Mouse (Mus musculus) midbrain, embryonic 10.5 days (tissue): ENCODE measurements at regions not wholly inside any gene's neighbourhood (a gene's known extent, or its start where the extent isn't known, plus 50 kb on each side); places are given as distances from the start of the nearest gene placed in this dataset.

Source experiments
- DNase-seq: peaks from one replicate; pipeline ENCODE4 v3.0.0-alpha.2; 2017; ENCODE audit warnings: low spot score
- H3K27ac ChIP-seq: fragments of 300-500 bp; sonication (generic); replicated peaks from 2 replicates; pipeline ENCODE4 v1.5.1; 2016; ENCODE audit warnings: mild to moderate bottlenecking
- H3K27me3 ChIP-seq: fragments of 300-500 bp; sonication (generic); 2 replicates; pipeline ENCODE4 v1.6.1; 2016; ENCODE audit warnings: low read depth, mild to moderate bottlenecking; ENCODE audit not compliant: poor library complexity, severe bottlenecking
- H3K36me3 ChIP-seq: fragments of 300-500 bp; sonication (generic); 2 replicates; pipeline ENCODE4 v1.6.1; 2016; ENCODE audit warnings: mild to moderate bottlenecking, moderate library complexity
- H3K4me1 ChIP-seq: fragments of 300-500 bp; sonication (generic); 2 replicates; pipeline ENCODE4 v1.6.1; 2016
- H3K4me3 ChIP-seq: fragments of 300-500 bp; sonication (generic); 2 replicates; pipeline ENCODE4 v1.5.1; 2016; ENCODE audit warnings: mild to moderate bottlenecking, moderate library complexity
- H3K9me3 ChIP-seq: fragments of 300-500 bp; sonication (generic); replicated peaks from 2 replicates; pipeline ENCODE4 v1.6.1; 2016; ENCODE audit warnings: mild to moderate bottlenecking
- WGBS: fragments of 180-500 bp; shearing (Covaris S2); methylation state at CpG from one replicate; pipeline ENCODE4 v1.1.7; 2016; 5-methylcytosine and 5-hydroxymethylcytosine counted together

DNA sequence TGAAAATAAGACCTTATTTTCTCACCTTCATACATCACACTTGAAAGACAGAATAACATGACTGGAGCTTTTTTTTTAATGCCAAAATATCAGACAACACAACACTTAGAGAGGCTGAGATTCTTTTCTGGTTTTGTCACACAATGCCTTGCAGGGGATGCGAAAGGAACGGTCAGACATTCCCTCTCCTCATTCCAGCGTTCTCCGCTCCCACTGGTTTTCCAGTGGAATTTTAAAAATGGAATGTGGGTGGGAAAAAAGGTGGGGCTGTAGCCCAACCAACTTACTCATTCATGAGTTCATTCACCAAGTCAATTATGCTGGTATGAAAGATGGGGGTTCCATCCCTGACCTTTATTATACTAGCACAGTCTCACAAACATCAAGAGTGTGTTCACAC, 169.6 kb upstream of the Erbb4 start:
- no peak for DNase-seq
- no peaks in the 10 kb centered on the region for H3K4me1 ChIP-seq

DNA sequence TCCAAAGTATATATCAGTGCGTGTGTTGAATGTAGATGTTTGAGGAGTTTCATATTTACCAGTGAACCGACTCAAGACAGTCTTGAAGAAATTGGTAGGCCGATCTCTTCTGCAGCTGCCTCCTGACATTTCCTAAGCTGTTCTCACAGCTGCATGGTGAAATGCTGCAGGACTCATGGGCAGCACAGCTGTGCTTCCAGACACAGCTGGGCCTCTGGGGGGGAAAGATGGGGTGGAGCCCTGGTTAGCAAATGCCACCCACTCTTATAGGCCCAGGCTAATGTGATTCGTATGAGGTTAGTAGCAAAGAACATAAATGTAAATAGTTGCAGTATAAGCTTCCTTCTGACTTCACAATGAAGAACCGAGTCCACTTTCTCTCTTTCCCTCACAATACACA, 139.8 kb upstream of the Erbb4 start:
- Histone ChIP-seq H3K27me3 (no peaks in the 10 kb centered on the region), H3K4me1 (peaks cover 8% of the 10 kb centered on the region), H3K36me3 (no peaks in the 10 kb centered on the region), H3K27ac (peak overlapping the region; percentile 28; the same call in 1 of the 2 replicates), H3K4me3 (no peak overlapping the region), H3K9me3 (no peaks in the 10 kb centered on the region)
- 70% methylated on average over 5 of the region's 5 CpGs for WGBS
- DNase-seq = peak; percentile 16

More for the DNA sequence above, 169.6 kb upstream of the Erbb4 start:
- H3K27ac ChIP-seq = no peak overlapping the region
- H3K27me3 ChIP-seq = no peaks in the 10 kb centered on the region
- WGBS = 81% methylated on average over 4 of the region's 4 CpGs
- H3K36me3 ChIP-seq = no peaks in the 10 kb centered on the region
- H3K9me3 ChIP-seq = no peaks in the 10 kb centered on the region
- no peak overlapping the region for H3K4me3 ChIP-seq

GRCm38 (mm10) chr1:69242289-69242909, 134.5 kb upstream of the Erbb4 start:
- no peak for DNase-seq
- Histone ChIP-seq H3K4me1 (peaks cover 8% of the 10 kb centered on the region), H3K27ac (peak overlapping the region; percentile 78), H3K27me3 (no peaks in the 10 kb centered on the region), H3K4me3 (peak overlapping the region; percentile 46), H3K9me3 (no peaks in the 10 kb centered on the region), H3K36me3 (no peaks in the 10 kb centered on the region)
- WGBS = 75% methylated on average over 3 of the region's 3 CpGs

- no peaks in the 10 kb centered on the region for H3K36me3 ChIP-seq
- no peaks in the 10 kb centered on the region for H3K27me3 ChIP-seq
- no peaks in the 10 kb centered on the region for H3K9me3 ChIP-seq
- H3K4me1 ChIP-seq = peaks cover 8% of the 10 kb centered on the region
- H3K27ac ChIP-seq = peak overlapping the region; percentile 78
- peak overlapping the region; percentile 46 for H3K4me3 ChIP-seq
- 13% methylated on average over 11 of the region's 11 CpGs for WGBS
- DNase-seq = peak; percentile 77
Measured at GRCm38 (mm10) chr1:69241502-69242214, 133.8 kb upstream of the Erbb4 start.

DNA sequence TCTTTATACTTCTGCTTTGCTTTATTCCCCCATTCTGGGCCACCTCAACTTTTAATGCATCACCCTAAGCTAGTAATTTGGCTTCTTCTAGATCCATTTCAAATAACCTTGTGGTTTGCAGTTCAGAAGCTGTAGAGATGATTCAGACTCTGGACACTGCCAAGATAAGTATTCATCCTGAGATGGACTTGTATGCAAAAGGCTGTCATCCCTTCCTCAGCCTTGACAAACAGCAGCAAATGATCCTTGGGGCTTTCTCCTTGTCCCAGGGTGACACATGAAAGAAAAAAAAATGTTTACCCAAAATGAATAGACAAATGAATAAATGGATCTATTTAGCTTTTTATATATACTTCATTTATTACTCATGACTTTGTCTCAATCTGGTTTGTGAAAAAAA, 120.0 kb upstream of the Erbb4 start:
- H3K9me3 ChIP-seq = peaks cover 6% of the 10 kb centered on the region; the same call in 1 of the 2 replicates
- DNase-seq = no peak
- no peak overlapping the region for H3K27ac ChIP-seq
- H3K4me1 ChIP-seq = no peaks in the 10 kb centered on the region
- H3K4me3 ChIP-seq = no peak overlapping the region
- no peaks in the 10 kb centered on the region for H3K27me3 ChIP-seq
- H3K36me3 ChIP-seq = no peaks in the 10 kb centered on the region

GRCm38 (mm10) chr1:69212896-69213500, 105.1 kb upstream of the Erbb4 start:
- Histone ChIP-seq H3K4me1 (no peaks in the 10 kb centered on the region), H3K9me3 (no peaks in the 10 kb centered on the region), H3K36me3 (no peaks in the 10 kb centered on the region), H3K27ac (no peak overlapping the region), H3K4me3 (no peak overlapping the region), H3K27me3 (no peaks in the 10 kb centered on the region)
- WGBS = 92% methylated on average over 1 of the region's 1 CpGs
- DNase-seq = no peak

- H3K4me3 ChIP-seq = no peak overlapping the region
- DNase-seq = no peak
- H3K9me3 ChIP-seq = no peaks in the 10 kb centered on the region
- 81% methylated on average over 2 of the region's 2 CpGs for WGBS
- no peaks in the 10 kb centered on the region for H3K36me3 ChIP-seq
- no peaks in the 10 kb centered on the region for H3K27me3 ChIP-seq
- no peak overlapping the region for H3K27ac ChIP-seq
- 0 out of 2 replicates have a peak, but pooled peaks cover 3% of the 10 kb centered on the region for H3K4me1 ChIP-seq
Measured at GRCm38 (mm10) chr1:69202745-69203144, 94.9 kb upstream of the Erbb4 start.

GRCm38 (mm10) chr1:69165202-69165601, 57.3 kb upstream of the Erbb4 start:
- Histone ChIP-seq H3K4me3 (no peak overlapping the region), H3K4me1 (no peaks in the 10 kb centered on the region), H3K36me3 (no peaks in the 10 kb centered on the region), H3K27ac (no peak overlapping the region), H3K9me3 (no peaks in the 10 kb centered on the region), H3K27me3 (no peaks in the 10 kb centered on the region)
- no peak for DNase-seq
- WGBS = 60% methylated on average over 5 of the region's 5 CpGs
